Mouse (Mus musculus) hindbrain, embryonic 11.5 days (tissue): ENCODE data around the gene Gpr19. TPM values are rescaled to one million over a fixed set of nuclear protein-coding genes. Genes with fewer than 3 reads are reported as not detected.

ENCODE experiments used
- ATAC-seq: fragments of 200-750 bp; cut with Nextera tagmentation; 2 replicates; pipeline ENCODE4 v1.8.0; 2017; ENCODE audit warnings: mild to moderate bottlenecking, moderate TSS enrichment, moderate library complexity; ENCODE audit not compliant: low FRiP score
- DNase-seq: peaks from one replicate; pipeline ENCODE4 v3.0.0-alpha.2; 2015; ENCODE audit warnings: low spot score
- H3K27ac ChIP-seq: fragments of 300-500 bp; sonication (generic); 2 replicates; pipeline ENCODE4 v1.5.1; 2014; ENCODE audit warnings: mild to moderate bottlenecking, low read depth, low read length
- H3K27me3 ChIP-seq: fragments of 300-500 bp; sonication (generic); 2 replicates; pipeline ENCODE4 v1.6.1; 2014; ENCODE audit warnings: mild to moderate bottlenecking, low read length, moderate library complexity, mixed read lengths; ENCODE audit not compliant: control insufficient read depth, insufficient read depth
- H3K36me3 ChIP-seq: fragments of 300-500 bp; sonication (generic); 2 replicates; pipeline ENCODE4 v1.6.1; 2014; ENCODE audit warnings: mild to moderate bottlenecking, low read length, moderate library complexity, mixed read lengths; ENCODE audit not compliant: control insufficient read depth, insufficient read depth
- H3K4me1 ChIP-seq: fragments of 300-500 bp; sonication (generic); replicated peaks from 2 replicates; pipeline ENCODE4 v1.6.1; 2014; ENCODE audit warnings: low read length, mixed read lengths; ENCODE audit not compliant: control insufficient read depth, insufficient read depth
- H3K4me2 ChIP-seq: fragments of 300-500 bp; sonication (generic); replicated peaks from 2 replicates; pipeline ENCODE4 v1.6.1; 2014; ENCODE audit warnings: mild to moderate bottlenecking, low read depth, low read length
- H3K4me3 ChIP-seq: fragments of 300-500 bp; sonication (generic); 2 replicates; pipeline ENCODE4 v1.5.1; 2014; ENCODE audit warnings: low read depth, low read length
- H3K9ac ChIP-seq: fragments of 300-500 bp; sonication (generic); 2 replicates; pipeline ENCODE4 v1.6.1; 2014; ENCODE audit warnings: low read depth, low read length
- H3K9me3 ChIP-seq: fragments of 300-500 bp; sonication (generic); 2 replicates; pipeline ENCODE4 v1.6.1; 2016; ENCODE audit warnings: low read length; ENCODE audit not compliant: control insufficient read depth
- WGBS: fragments of 180-500 bp; shearing (Covaris S2); extraction: QIAGEN DNeasy Blood & Tissue Kit; methylation state at CpG from one replicate; pipeline ENCODE4 v1.1.7; 2014; 5-methylcytosine and 5-hydroxymethylcytosine counted together
- polyA plus RNA-seq: library from polyadenylated mRNA; unstranded; fragments of >200 nt; fragmentation: Nextera tagmentation; extraction: Ambion mirVana; gene quantifications from 2 replicates; pipeline ENCODE4 v1.2.1, GENCODE M21; 2014

The Gpr19 gene
- polyA plus RNA-seq, 1 experiment from 2014 or later = 27.7 TPM

DNA sequence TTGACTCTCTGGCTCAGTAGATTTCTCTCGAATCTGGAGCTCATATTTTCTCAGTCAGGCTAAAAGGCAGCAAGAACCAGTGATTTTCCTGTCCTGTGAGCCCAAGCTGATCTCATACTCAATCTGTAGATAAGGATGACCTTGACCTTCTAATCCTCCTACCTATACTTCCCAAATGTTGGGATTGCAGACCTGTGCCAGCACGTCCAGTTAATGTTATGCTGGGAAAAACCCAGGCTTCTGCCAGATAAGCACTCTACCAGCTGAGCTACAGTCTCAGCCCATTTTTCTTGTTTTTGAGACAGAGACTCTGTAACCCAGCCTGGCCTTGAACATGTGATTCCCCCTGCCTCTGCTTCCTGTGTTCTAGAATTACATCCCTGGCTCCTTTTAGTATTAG is 58.0 kb downstream of the Gpr19 start:
- H3K27ac ChIP-seq = no peak overlapping the region
- 81% methylated on average over 2 of the region's 2 CpGs for WGBS
- DNase-seq (no peak), ATAC-seq (no peak)
- H3K9ac ChIP-seq = no peak overlapping the region
- H3K4me3 ChIP-seq = no peak overlapping the region
- H3K9me3 ChIP-seq = no peaks in the 10 kb centered on the region
- no peaks in the 10 kb centered on the region for H3K4me1 ChIP-seq
- no peak overlapping the region for H3K4me2 ChIP-seq
- no peaks in the 10 kb centered on the region for H3K27me3 ChIP-seq
- H3K36me3 ChIP-seq = no peaks in the 10 kb centered on the region

DNA sequence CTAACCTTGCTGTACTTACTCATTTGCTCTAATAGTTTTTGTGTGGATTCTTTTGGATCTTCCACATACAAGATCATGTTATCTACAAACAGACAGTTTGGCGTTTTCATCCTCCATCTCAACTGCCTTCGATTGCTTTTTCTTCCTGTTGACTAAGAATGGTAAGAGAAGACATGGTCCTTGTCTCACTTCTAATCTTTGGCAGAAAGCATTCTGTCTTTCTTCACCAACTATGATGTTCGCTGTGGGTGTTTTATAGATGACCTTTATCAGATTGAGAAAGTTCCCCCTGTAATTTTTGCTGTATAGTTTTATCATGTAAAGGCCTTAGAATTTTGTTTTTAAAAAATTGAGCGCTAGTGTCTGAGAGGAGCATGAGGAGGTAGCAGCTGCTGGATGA is 60.3 kb downstream of the Gpr19 start:
- H3K4me2 ChIP-seq = no peak overlapping the region
- H3K36me3 ChIP-seq = no peaks in the 10 kb centered on the region
- H3K27me3 ChIP-seq = no peaks in the 10 kb centered on the region
- no peaks in the 10 kb centered on the region for H3K4me1 ChIP-seq
- no peak overlapping the region for H3K27ac ChIP-seq
- H3K4me3 ChIP-seq = no peak overlapping the region
- no peak for ATAC-seq
- DNase-seq = no peak
- H3K9me3 ChIP-seq = no peaks in the 10 kb centered on the region
- no peak overlapping the region for H3K9ac ChIP-seq
- 88% methylated on average over 4 of the region's 4 CpGs for WGBS

DNA sequence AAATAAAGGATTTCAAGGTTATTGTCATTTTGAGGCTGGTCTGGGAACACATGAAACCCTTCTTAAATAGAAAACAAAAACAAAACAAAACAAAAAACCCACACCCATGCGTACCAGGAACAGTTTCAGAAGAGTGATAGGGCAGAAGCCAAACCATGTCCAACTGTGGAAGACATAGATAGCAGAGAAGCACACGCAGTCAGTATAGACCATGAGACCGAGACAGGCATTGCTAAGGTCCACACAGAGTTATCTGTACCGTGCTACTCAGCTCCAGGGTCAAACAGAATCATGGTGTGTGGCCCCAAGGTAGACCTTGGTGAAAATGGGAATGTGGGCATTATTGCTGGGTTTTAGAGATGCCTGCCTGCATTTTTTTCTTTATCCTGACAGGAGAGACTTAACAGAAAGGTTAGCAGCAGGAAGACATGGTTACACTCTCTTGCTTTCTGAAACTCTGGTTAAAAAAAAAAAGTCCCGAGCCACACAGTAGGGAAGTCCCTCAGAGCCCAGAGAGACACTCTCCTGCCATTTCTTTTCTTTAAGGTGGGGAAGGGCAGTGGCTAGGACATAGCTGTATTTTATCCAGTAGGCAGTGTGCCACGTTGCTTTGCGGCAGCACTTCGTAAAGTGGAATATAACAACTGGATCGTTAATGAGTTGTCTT is 63.7 kb downstream of the Gpr19 start:
- no peaks in the 10 kb centered on the region for H3K4me1 ChIP-seq
- H3K4me2 ChIP-seq = no peak overlapping the region
- no peaks in the 10 kb centered on the region for H3K36me3 ChIP-seq
- H3K9me3 ChIP-seq = no peaks in the 10 kb centered on the region
- H3K27ac ChIP-seq = no peak overlapping the region
- 80% methylated on average over 9 of the region's 9 CpGs for WGBS
- no peak overlapping the region for H3K4me3 ChIP-seq
- no peak overlapping the region for H3K9ac ChIP-seq
- ATAC-seq (no peak), DNase-seq (no peak)
- no peaks in the 10 kb centered on the region for H3K27me3 ChIP-seq

DNA sequence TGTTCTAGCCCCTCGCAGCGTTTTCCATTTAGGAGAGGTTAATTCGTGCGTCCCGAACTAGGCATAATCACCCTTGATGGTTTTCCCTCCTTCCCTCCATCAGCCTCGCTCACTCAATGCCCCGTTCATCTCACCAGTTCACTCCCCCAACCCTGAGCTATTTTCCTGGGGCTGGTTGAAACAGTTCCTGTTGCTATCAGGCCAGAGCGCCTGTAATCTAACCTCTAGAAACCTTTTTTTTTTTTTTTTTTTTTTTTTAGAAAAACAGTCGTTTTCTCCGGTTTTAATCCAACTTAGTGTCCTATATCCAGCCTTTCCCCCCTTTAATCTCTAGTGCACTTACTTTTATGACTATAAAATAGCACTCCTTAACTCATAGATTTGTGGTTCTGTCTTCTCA is 67.6 kb downstream of the Gpr19 start:
- ATAC-seq (no peak), DNase-seq (no peak)
- Histone ChIP-seq H3K4me2 (peak overlapping the region; percentile 86), H3K4me1 (no peaks in the 10 kb centered on the region), H3K36me3 (no peaks in the 10 kb centered on the region), H3K4me3 (peak overlapping the region; percentile 68), H3K9ac (peak overlapping the region; percentile 65), H3K9me3 (no peaks in the 10 kb centered on the region), H3K27ac (no peak overlapping the region; the same call in 1 of the 2 replicates), H3K27me3 (no peaks in the 10 kb centered on the region)
- WGBS = 2% methylated on average over 10 of the region's 10 CpGs

DNA sequence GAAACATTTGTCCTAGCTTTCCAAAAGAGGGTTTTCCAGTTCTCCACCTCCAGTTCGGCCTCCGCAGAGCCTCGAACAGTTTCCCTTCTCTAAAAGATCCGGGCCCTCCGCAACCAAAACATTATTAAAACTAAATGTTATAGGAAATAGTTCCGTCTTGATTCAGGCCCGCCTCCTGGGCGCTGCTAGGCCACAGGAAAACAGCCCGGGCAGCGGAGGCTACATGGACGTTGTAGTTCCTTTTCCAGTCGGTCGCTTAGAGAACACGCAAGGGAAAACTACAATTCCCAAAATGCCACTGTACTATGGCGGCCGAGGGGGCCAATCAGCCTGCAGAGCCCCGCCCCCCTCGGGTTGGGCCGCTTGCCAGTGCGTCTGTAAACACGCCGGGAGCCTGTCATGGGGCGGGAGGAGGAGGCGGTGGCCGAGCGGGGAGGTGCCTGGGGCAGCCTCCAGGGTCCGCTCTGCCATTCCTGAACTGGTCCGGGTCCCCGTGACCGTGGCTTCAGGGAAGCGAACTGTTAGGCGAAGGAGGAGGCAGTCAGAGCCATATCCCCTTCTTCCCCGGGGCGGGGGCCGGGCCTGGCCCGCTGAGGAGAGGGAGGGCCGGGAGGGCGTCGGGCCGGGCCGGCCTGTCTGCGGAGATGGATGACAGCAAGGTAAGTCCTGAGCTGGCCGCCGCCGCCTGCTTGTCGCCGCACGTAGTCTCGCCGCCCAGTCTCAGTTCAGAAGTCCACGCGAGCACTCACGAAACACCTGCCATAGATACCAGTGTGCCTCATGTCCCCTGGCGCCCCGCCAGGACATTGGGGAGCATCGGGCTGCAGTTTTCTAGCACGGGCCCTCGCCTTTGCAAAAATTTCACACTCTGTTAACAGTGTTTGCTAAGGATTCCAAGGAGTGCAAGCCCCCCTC is 68.3 kb downstream of the Gpr19 start, which contains the start of gene Crebl2:
Crebl2 (plus strand) TSS at position 369 of the 915 bp plus-strand sequence.
- H3K4me3 ChIP-seq = peak within 1 kb of the TSS; percentile 68
- WGBS = under 1% methylated on average over 53 of the region's 58 CpGs

DNA sequence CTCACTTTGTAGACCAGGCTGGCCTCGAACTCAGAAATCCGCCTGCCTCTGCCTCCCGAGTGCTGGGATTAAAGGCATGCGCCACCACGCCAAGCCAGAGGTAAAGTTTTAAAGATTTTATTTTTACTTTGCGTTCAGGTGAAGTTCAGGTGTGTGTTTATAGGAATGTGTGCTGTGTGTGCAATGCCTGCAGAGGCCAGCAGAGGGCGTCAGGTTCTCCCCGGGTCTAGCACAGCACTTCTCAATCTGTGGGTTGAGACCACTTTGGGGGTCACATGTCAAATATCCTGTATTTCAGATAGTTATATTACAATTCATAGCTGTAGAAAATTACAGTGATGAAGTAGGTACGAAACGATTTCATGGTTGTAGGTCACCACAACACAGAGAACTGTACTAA is 75.5 kb downstream of the Gpr19 start:
- Histone ChIP-seq H3K4me3 (no peak overlapping the region), H3K27ac (no peak overlapping the region), H3K36me3 (no peaks in the 10 kb centered on the region), H3K9me3 (no peaks in the 10 kb centered on the region), H3K4me2 (no peak overlapping the region), H3K4me1 (no peaks in the 10 kb centered on the region), H3K27me3 (no peaks in the 10 kb centered on the region), H3K9ac (no peak overlapping the region)
- ATAC-seq = no peak
- 72% methylated on average over 10 of the region's 10 CpGs for WGBS
- DNase-seq = no peak

More for the DNA sequence above, 68.3 kb downstream of the Gpr19 start, which contains the start of gene Crebl2:
- H3K4me1 ChIP-seq = no peaks in the 10 kb centered on the region
- peak within 1 kb of the TSS; percentile 86 for H3K4me2 ChIP-seq
- no peaks in the 10 kb centered on the region for H3K36me3 ChIP-seq
- peak; percentile 99 for DNase-seq
- peak; percentile 99 for ATAC-seq
- H3K27me3 ChIP-seq = no peaks in the 10 kb centered on the region
- H3K9me3 ChIP-seq = no peaks in the 10 kb centered on the region
- H3K9ac ChIP-seq = peak within 1 kb of the TSS; percentile 65
- peak within 1 kb of the TSS; percentile 86 for H3K27ac ChIP-seq

DNA sequence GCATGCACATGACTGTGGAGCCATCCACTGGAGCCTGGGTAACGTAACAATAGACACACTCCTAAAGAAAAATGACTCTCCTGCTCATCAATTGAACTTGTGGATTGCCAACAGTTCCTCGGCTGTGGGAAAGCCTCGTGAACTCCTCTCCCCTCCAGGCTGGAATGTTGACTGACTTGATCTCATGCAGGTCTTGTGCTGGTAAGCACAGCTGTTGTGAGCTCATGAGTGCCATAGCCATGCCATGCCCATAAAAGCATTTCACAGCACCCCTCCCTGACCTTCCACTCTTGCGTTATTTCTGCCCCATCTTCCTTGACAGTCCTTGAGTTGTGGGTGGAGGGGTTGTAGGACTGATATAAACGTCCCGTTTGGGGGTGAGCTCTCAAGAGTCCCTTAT is 78.0 kb downstream of the Gpr19 start:
- 49% methylated on average over 6 of the region's 6 CpGs for WGBS
- no peak overlapping the region for H3K4me2 ChIP-seq
- no peak overlapping the region for H3K27ac ChIP-seq
- no peak overlapping the region for H3K9ac ChIP-seq
- no peaks in the 10 kb centered on the region for H3K9me3 ChIP-seq
- no peak overlapping the region for H3K4me3 ChIP-seq
- DNase-seq = peak; percentile 9
- H3K27me3 ChIP-seq = no peaks in the 10 kb centered on the region
- H3K4me1 ChIP-seq = no peaks in the 10 kb centered on the region
- ATAC-seq = no peak; the same call in 1 of the 2 replicates
- no peaks in the 10 kb centered on the region for H3K36me3 ChIP-seq

DNA sequence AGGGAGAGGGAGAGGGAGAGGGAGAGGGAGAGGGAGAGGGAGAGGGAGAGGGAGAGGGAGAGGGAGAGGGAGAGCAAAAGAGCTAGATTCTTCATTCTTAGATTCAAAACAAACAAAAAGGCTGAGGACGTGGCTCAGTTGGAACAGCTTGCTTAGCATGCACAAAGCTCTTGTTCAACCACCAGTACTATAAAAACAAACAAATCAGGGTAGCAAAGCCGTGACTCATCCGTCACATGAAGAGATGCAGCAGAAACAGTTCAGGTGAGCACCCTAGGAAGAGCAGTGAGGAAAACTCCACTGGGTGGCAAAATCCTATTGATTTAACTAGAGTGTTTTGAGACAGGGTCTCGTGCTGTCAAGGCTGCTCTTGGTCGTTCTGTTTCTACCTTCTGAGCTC is 78.6 kb downstream of the Gpr19 start:
- Histone ChIP-seq H3K4me1 (no peaks in the 10 kb centered on the region), H3K9me3 (no peaks in the 10 kb centered on the region), H3K4me2 (no peak overlapping the region), H3K4me3 (no peak overlapping the region), H3K27ac (no peak overlapping the region), H3K9ac (no peak overlapping the region), H3K36me3 (no peaks in the 10 kb centered on the region), H3K27me3 (no peaks in the 10 kb centered on the region)
- 54% methylated on average over 5 of the region's 5 CpGs for WGBS
- no peak for ATAC-seq
- DNase-seq = no peak
